Mouse (Mus musculus) cerebral cortex, adult 2 months (tissue): ENCODE results near the gene Fiz1.

Experiments
- WGBS: fragments of 180-500 bp; shearing (Covaris S2); methylation state at CpG from one replicate; pipeline ENCODE4 v1.1.7; 2018; 5-methylcytosine and 5-hydroxymethylcytosine counted together

Gene Fiz1

GRCm38 (mm10) chr7:5008229-5008628 is 6.3 kb downstream of the Fiz1 start:
- 98% methylated on average over 26 of the region's 26 CpGs for WGBS

GRCm38 (mm10) chr7:5002876-5003275 is 11.6 kb downstream of the Fiz1 start:
- 56% methylated on average over 8 of the region's 8 CpGs for WGBS

GRCm38 (mm10) chr7:4999876-5000275 is 14.6 kb downstream of the Fiz1 start:
- WGBS, result 48% methylated on average over 2 of the region's 2 CpGs

GRCm38 (mm10) chr7:4996934-4997333 is 17.6 kb downstream of the Fiz1 start:
- WGBS, result 37% methylated on average over 8 of the region's 8 CpGs

GRCm38 (mm10) chr7:4996003-4996895 is 18.2 kb downstream of the Fiz1 start, which contains the start of gene Zfp579:
Gene Zfp579, minus strand, starts transcription at chr7:4996158.
- WGBS, result 3% methylated on average over 17 of the region's 26 CpGs

- WGBS, result 5% methylated on average over 19 of the region's 19 CpGs
Observed at GRCm38 (mm10) chr7:4995268-4996002, 19.1 kb downstream of the Fiz1 start.

GRCm38 (mm10) chr7:4993999-4994788 is 20.3 kb downstream of the Fiz1 start:
- 67% methylated on average over 59 of the region's 59 CpGs for WGBS

GRCm38 (mm10) chr7:4993347-4993998 is 21.0 kb downstream of the Fiz1 start:
- WGBS, result 59% methylated on average over 55 of the region's 55 CpGs

GRCm38 (mm10) chr7:4988250-4988649 is 26.2 kb downstream of the Fiz1 start:
- 57% methylated on average over 2 of the region's 2 CpGs for WGBS

- WGBS, result 93% methylated on average over 7 of the region's 7 CpGs
Observed at GRCm38 (mm10) chr7:4976832-4977231, 37.7 kb downstream of the Fiz1 start.

- WGBS, result 63% methylated on average over 4 of the region's 4 CpGs
Observed at GRCm38 (mm10) chr7:4975455-4975854, 39.0 kb downstream of the Fiz1 start.

GRCm38 (mm10) chr7:4972321-4973047 is 42.0 kb downstream of the Fiz1 start:
- 53% methylated on average over 18 of the region's 18 CpGs for WGBS

GRCm38 (mm10) chr7:4971710-4972109 is 42.8 kb downstream of the Fiz1 start:
- 48% methylated on average over 7 of the region's 7 CpGs for WGBS

GRCm38 (mm10) chr7:4971068-4971467 is 43.4 kb downstream of the Fiz1 start, which contains the start of gene Sbk3:
Gene Sbk3, minus strand, starts transcription at chr7:4971168.
- WGBS, result 44% methylated on average over 6 of the region's 6 CpGs

- 85% methylated on average over 5 of the region's 5 CpGs for WGBS
Observed at GRCm38 (mm10) chr7:4964988-4965387, 49.5 kb downstream of the Fiz1 start.

GRCm38 (mm10) chr7:4964272-4964671 is 50.2 kb downstream of the Fiz1 start, which contains the start of gene Sbk2:
Gene Sbk2, minus strand, starts transcription at chr7:4964406.
- WGBS, result 9% methylated on average over 10 of the region's 10 CpGs

GRCm38 (mm10) chr7:4963527-4963926 is 51.0 kb downstream of the Fiz1 start:
- WGBS, result 79% methylated on average over 5 of the region's 5 CpGs

- 90% methylated on average over 10 of the region's 10 CpGs for WGBS
Observed at GRCm38 (mm10) chr7:4957361-4957760, 57.1 kb downstream of the Fiz1 start.
